ENCODE assay signal across 17 mouse cellular contexts in the genomic region with DNA sequence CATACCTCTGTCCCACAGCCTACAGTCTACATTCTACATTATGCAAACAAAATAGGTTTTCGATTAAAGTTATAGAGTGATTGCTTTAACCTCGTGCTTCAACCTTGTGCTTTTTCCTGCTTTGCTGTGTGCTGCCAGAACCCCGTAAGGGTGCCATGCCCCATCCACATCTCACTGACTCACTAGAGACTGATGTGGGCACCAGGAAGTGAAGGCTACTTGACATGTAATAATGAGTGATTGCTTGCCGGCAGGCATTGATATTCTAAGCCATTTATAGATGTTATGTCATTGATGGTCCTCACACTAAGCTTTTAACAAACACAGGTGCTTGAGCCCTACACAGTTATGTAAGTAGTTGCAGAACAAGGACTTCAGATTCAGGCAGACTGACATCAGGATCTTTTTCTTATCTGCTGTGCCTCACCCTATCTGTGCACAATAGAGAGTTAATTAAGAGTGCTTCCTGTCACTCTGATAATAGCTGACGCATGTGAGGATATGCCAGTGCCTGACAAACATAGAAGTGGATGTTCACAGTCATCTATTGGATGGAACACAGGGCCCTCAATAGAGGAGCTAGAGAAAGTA.
A peak's percentile ranks its signal among the peaks of the same experiment; 100 is the strongest.
DNase-seq lines count a peak whose midpoint lies in the region; ATAC-seq and TF ChIP-seq lines count a peak whose summit lies in the region.
"Had no signal": no experiment of that assay in that cellular context is flagged by ENCODE, and none has a peak within 500 bp of the region (broad histone marks: within the 10 kb centered on the region; RNA-seq: fewer than 3 reads in every experiment).

No protein-coding gene starts in this region.

- H3K27me3 ChIP-seq in lung, postnatal 0 days (replicated peaks; ENCODE audit: insufficient read depth, low read length), result no peaks in the 10 kb centered on the region
- no peaks in the 10 kb centered on the region for H3K27me3 ChIP-seq in G1E (ENCODE audit: insufficient read depth, low read length)
- H3K27me3 ChIP-seq in intestine, embryonic 15.5 days (replicated peaks), result no peaks in the 10 kb centered on the region
- H3K27me3 ChIP-seq: forebrain, embryonic 13.5 days; heart, embryonic 12.5 days had no signal

- peak; percentile 16 for DNase-seq in lung, postnatal 0 days (ENCODE audit: low spot score)
- no peak for DNase-seq in lung, postnatal 10 days
- DNase-seq in G1E (ENCODE audit: low spot score), result no peak
- no peak for DNase-seq in ovary, postnatal 10 days (ENCODE audit: low spot score)
- no peak for DNase-seq in urinary bladder, postnatal 4 days (ENCODE audit: low spot score in 2 of 2)
- DNase-seq: adrenal gland, adult 8-10 months; adrenal gland, postnatal 36 days; cerebellum, adult 2 months; cerebellum, postnatal 10 days; forebrain, postnatal 0 days; gastrocnemius, postnatal 25 days had no signal

- no peak for TF ChIP-seq EP300 in lung, postnatal 0 days (IDR thresholded peaks at IDR 0.05)

- H3K9me3 ChIP-seq in lung, postnatal 0 days (ENCODE audit: low read length), result no peaks in the 10 kb centered on the region
- H3K9me3 ChIP-seq in G1E (replicated peaks), result no peaks in the 10 kb centered on the region
- H3K9me3 ChIP-seq in intestine, embryonic 15.5 days, result no peaks in the 10 kb centered on the region
- H3K9me3 ChIP-seq: embryonic facial prominence, embryonic 10.5 days; forebrain, embryonic 13.5 days; heart, embryonic 12.5 days; hindbrain, embryonic 10.5 days had no signal

- no peak overlapping the region for H3K9ac ChIP-seq in lung, postnatal 0 days (replicated peaks; ENCODE audit: low read depth)
- H3K9ac ChIP-seq in intestine, embryonic 15.5 days, result no peak overlapping the region
- H3K9ac ChIP-seq: forebrain, embryonic 13.5 days; forebrain, postnatal 0 days; heart, embryonic 12.5 days had no signal

- no peak overlapping the region for H3K4me3 ChIP-seq in lung, postnatal 0 days (ENCODE audit: low read depth, low read length)
- no peak overlapping the region for H3K4me3 ChIP-seq in G1E (ENCODE audit: low read depth, low read length)
- H3K4me3 ChIP-seq in intestine, embryonic 15.5 days (replicated peaks), result no peak overlapping the region
- H3K4me3 ChIP-seq: embryonic facial prominence, embryonic 10.5 days; forebrain, embryonic 13.5 days; heart, embryonic 12.5 days; hindbrain, embryonic 10.5 days had no signal

- no peaks in the 10 kb centered on the region for H3K4me1 ChIP-seq in lung, postnatal 0 days (ENCODE audit: insufficient read depth, low read depth, low read length)
- peaks cover 2% of the 10 kb centered on the region; the same call in 1 of the 2 replicates for H3K4me1 ChIP-seq in G1E (ENCODE audit: insufficient read depth, low read depth, low read length)
- no peaks in the 10 kb centered on the region for H3K4me1 ChIP-seq in intestine, embryonic 15.5 days (replicated peaks)
- H3K4me1 ChIP-seq: embryonic facial prominence, embryonic 10.5 days; hindbrain, embryonic 10.5 days had no signal

- no peak overlapping the region for H3K4me2 ChIP-seq in lung, postnatal 0 days (replicated peaks; ENCODE audit: low read depth, low read length)
- H3K4me2 ChIP-seq in intestine, embryonic 15.5 days (replicated peaks), result no peak overlapping the region
- H3K4me2 ChIP-seq: forebrain, embryonic 13.5 days; heart, embryonic 12.5 days had no signal

- 0 out of 2 replicates have a peak, but pooled peaks have one; percentile 33 for ATAC-seq in lung, postnatal 0 days
- peak; percentile 83 for ATAC-seq in G1E (ENCODE audit: extremely low read depth, insufficient number of reproducible peaks, low FRiP score, poor library complexity, severe bottlenecking)
- ATAC-seq in intestine, embryonic 15.5 days, result peak; percentile 89
- ATAC-seq in megakaryocyte-erythroid progenitor cell, adult 5-6 weeks (replicated peaks; ENCODE audit: low FRiP score, low TSS enrichment, poor library complexity, severe bottlenecking), result peak; percentile 65; the same call in 1 of the 2 replicates
- ATAC-seq: forebrain, embryonic 13.5 days; forebrain, postnatal 0 days had no signal

- TF ChIP-seq CTCF in lung, postnatal 0 days (IDR thresholded peaks at IDR 0.05), result no peak
- no peak for TF ChIP-seq CTCF in G1E (IDR thresholded peaks at IDR 0.05; ENCODE audit: low read depth, low read length)

- peaks cover under 1% of the 10 kb centered on the region; the same call in 1 of the 2 replicates for H3K36me3 ChIP-seq in lung, postnatal 0 days (ENCODE audit: insufficient read depth, low read length)
- peaks cover 66% of the 10 kb centered on the region for H3K36me3 ChIP-seq in G1E (replicated peaks)
- H3K36me3 ChIP-seq in intestine, embryonic 15.5 days, result 0 out of 2 replicates have a peak, but pooled peaks cover 8% of the 10 kb centered on the region

- WGBS in lung, postnatal 0 days, result 63% methylated on average over 5 of the region's 5 CpGs
- WGBS in intestine, embryonic 15.5 days, result 74% methylated on average over 5 of the region's 5 CpGs

- no peak overlapping the region for H3K27ac ChIP-seq in lung, postnatal 0 days (ENCODE audit: low read length)
- H3K27ac ChIP-seq in intestine, embryonic 15.5 days, result no peak overlapping the region
- H3K27ac ChIP-seq: embryonic facial prominence, embryonic 10.5 days; forebrain, embryonic 13.5 days; hindbrain, embryonic 10.5 days had no signal

Comparison
In these comparisons a context has a peak if more than half of its experiments do, and no peak if none do; other contexts are left out.
1. ATAC-seq: peak in every context shown above with its lines; median percentile 89 in intestine, embryonic 15.5 days; 83 in G1E; 65 in megakaryocyte-erythroid progenitor cell, adult 5-6 weeks; 33 in lung, postnatal 0 days.